ENCODE assay signal across 26 mouse cellular contexts in genomic region chr17:66317576-66317975, GRCm38 (mm10).
"Had no signal": no experiment of that assay in that cellular context is flagged by ENCODE, and none has a peak within 500 bp of the region (broad histone marks: within the 10 kb centered on the region; RNA-seq: fewer than 3 reads in every experiment).

No protein-coding gene starts in this region.

- DNase-seq: gastrocnemius, postnatal 14 days; gastrocnemius, postnatal 36 days; heart, adult 18-20 months; heart, postnatal 14 days; heart, postnatal 36 days; kidney, adult 18-20 months; kidney, adult 8-10 months; kidney, postnatal 10 days; kidney, postnatal 25 days; kidney, postnatal 4 days; liver; liver, embryonic 13.5 days; liver, postnatal 0 days had no signal

- H3K4me1 ChIP-seq: liver, embryonic 13.5 days; liver, embryonic 15.5 days had no signal

- H3K27me3 ChIP-seq: heart, embryonic 13.5 days; heart, embryonic 15.5 days; hindbrain, embryonic 13.5 days; hindbrain, embryonic 15.5 days; limb, embryonic 12.5 days; liver, embryonic 13.5 days; liver, embryonic 15.5 days had no signal

- H3K9me3 ChIP-seq: heart, embryonic 10.5 days; heart, embryonic 13.5 days; heart, embryonic 15.5 days; hindbrain, embryonic 13.5 days; hindbrain, embryonic 15.5 days; limb, embryonic 10.5 days; limb, embryonic 12.5 days; liver, embryonic 13.5 days; liver, embryonic 15.5 days had no signal

- H3K4me2 ChIP-seq: heart, embryonic 13.5 days; heart, embryonic 15.5 days; hindbrain, embryonic 13.5 days; hindbrain, embryonic 15.5 days; limb, embryonic 12.5 days; liver, embryonic 11.5 days; liver, embryonic 13.5 days; liver, embryonic 15.5 days had no signal

- H3K36me3 ChIP-seq: heart, embryonic 10.5 days; heart, embryonic 13.5 days; heart, embryonic 15.5 days; hindbrain, embryonic 13.5 days; hindbrain, embryonic 15.5 days; limb, embryonic 10.5 days; limb, embryonic 12.5 days; liver, embryonic 13.5 days; liver, embryonic 15.5 days had no signal

- H3K4me3 ChIP-seq: heart, embryonic 10.5 days; heart, embryonic 13.5 days; heart, embryonic 15.5 days; hindbrain, embryonic 13.5 days; hindbrain, embryonic 15.5 days; layer of hippocampus, adult 2 months; left cerebral cortex, adult 2 months; limb, embryonic 10.5 days; limb, embryonic 12.5 days; liver, embryonic 13.5 days; liver, embryonic 15.5 days had no signal

- H3K9ac ChIP-seq: heart, embryonic 13.5 days; heart, embryonic 15.5 days; hindbrain, embryonic 13.5 days; hindbrain, embryonic 15.5 days; limb, embryonic 12.5 days; liver, embryonic 13.5 days; liver, embryonic 15.5 days; liver, postnatal 0 days had no signal

- ATAC-seq: hindbrain, postnatal 0 days; intestine, postnatal 0 days; liver, postnatal 0 days had no signal

- H3K27ac ChIP-seq: heart, embryonic 10.5 days; heart, embryonic 13.5 days; heart, embryonic 15.5 days; hindbrain, embryonic 13.5 days; hindbrain, embryonic 15.5 days; hindbrain, postnatal 0 days; layer of hippocampus, adult 2 months; left cerebral cortex, adult 2 months; limb, embryonic 10.5 days; limb, embryonic 12.5 days; liver, embryonic 13.5 days; liver, embryonic 15.5 days had no signal
